Mouse (Mus musculus): ENCODE results near the gene Gns. TPM values are rescaled to one million over a fixed set of nuclear protein-coding genes. Genes with fewer than 3 reads are reported as not detected.
A peak's percentile ranks its signal among the peaks of the same experiment; 100 is the strongest.

Gns gene
- polyA plus RNA-seq, 1 experiment: 48.6 TPM

- H3K4me1 ChIP-seq (ENCODE audit: control insufficient read depth, insufficient read depth, low read length): no peaks in the 10 kb centered on the region; the same call in 1 of the 2 replicates
- H3K27me3 ChIP-seq (ENCODE audit: control insufficient read depth, insufficient read depth, low read length): no peaks in the 10 kb centered on the region
- 94% methylated on average over 3 of the region's 3 CpGs for WGBS
- H3K27ac ChIP-seq (ENCODE audit: insufficient read depth, low read length): no peak overlapping the region
- no peak overlapping the region for H3K4me3 ChIP-seq (replicated peaks; ENCODE audit: insufficient read depth, low read depth, low read length)
- DNase-seq: no peak
- TF ChIP-seq POLR2A (IDR thresholded peaks at IDR 0.05; ENCODE audit: borderline replicate concordance, insufficient read depth, low read length) (no peak), CTCF (IDR thresholded peaks at IDR 0.05; ENCODE audit: borderline replicate concordance, insufficient read depth, low read depth, low read length) (peak; percentile 13; the same call in 1 of the 2 replicates)
Observed at GRCm38 (mm10) chr10:121379387-121379786, 14.5 kb downstream of the Gns start.

- Histone ChIP-seq H3K4me3 (replicated peaks; ENCODE audit: insufficient read depth, low read depth, low read length) (no peak overlapping the region), H3K27me3 (ENCODE audit: control insufficient read depth, insufficient read depth, low read length) (no peaks in the 10 kb centered on the region), H3K4me1 (ENCODE audit: control insufficient read depth, insufficient read depth, low read length) (no peaks in the 10 kb centered on the region; the same call in 1 of the 2 replicates), H3K27ac (ENCODE audit: insufficient read depth, low read length) (no peak overlapping the region)
- DNase-seq: no peak
- no peak for TF ChIP-seq POLR2A (IDR thresholded peaks at IDR 0.05; ENCODE audit: borderline replicate concordance, insufficient read depth, low read length)
- no peak for TF ChIP-seq CTCF (IDR thresholded peaks at IDR 0.05; ENCODE audit: borderline replicate concordance, insufficient read depth, low read depth, low read length)
- WGBS: 92% methylated on average over 18 of the region's 18 CpGs
Observed at GRCm38 (mm10) chr10:121381280-121381679, 16.4 kb downstream of the Gns start.

GRCm38 (mm10) chr10:121384710-121385109 is 19.8 kb downstream of the Gns start:
- DNase-seq: no peak
- TF ChIP-seq POLR2A (IDR thresholded peaks at IDR 0.05; ENCODE audit: borderline replicate concordance, insufficient read depth, low read length): no peak
- no peak for TF ChIP-seq CTCF (IDR thresholded peaks at IDR 0.05; ENCODE audit: borderline replicate concordance, insufficient read depth, low read depth, low read length)
- H3K4me1 ChIP-seq (ENCODE audit: control insufficient read depth, insufficient read depth, low read length): peaks cover 3% of the 10 kb centered on the region
- H3K4me3 ChIP-seq (replicated peaks; ENCODE audit: insufficient read depth, low read depth, low read length): no peak overlapping the region
- H3K27me3 ChIP-seq (ENCODE audit: control insufficient read depth, insufficient read depth, low read length): no peaks in the 10 kb centered on the region
- no peak overlapping the region for H3K27ac ChIP-seq (ENCODE audit: insufficient read depth, low read length)
- 92% methylated on average over 13 of the region's 13 CpGs for WGBS

GRCm38 (mm10) chr10:121385695-121386094 is 20.8 kb downstream of the Gns start:
- 96% methylated on average over 6 of the region's 6 CpGs for WGBS
- TF ChIP-seq CTCF (IDR thresholded peaks at IDR 0.05; ENCODE audit: borderline replicate concordance, insufficient read depth, low read depth, low read length) (no peak), POLR2A (IDR thresholded peaks at IDR 0.05; ENCODE audit: borderline replicate concordance, insufficient read depth, low read length) (no peak)
- Histone ChIP-seq H3K27me3 (ENCODE audit: control insufficient read depth, insufficient read depth, low read length) (no peaks in the 10 kb centered on the region), H3K4me3 (replicated peaks; ENCODE audit: insufficient read depth, low read depth, low read length) (no peak overlapping the region), H3K4me1 (ENCODE audit: control insufficient read depth, insufficient read depth, low read length) (peaks cover 5% of the 10 kb centered on the region), H3K27ac (ENCODE audit: insufficient read depth, low read length) (no peak overlapping the region)
- no peak for DNase-seq

DNA sequence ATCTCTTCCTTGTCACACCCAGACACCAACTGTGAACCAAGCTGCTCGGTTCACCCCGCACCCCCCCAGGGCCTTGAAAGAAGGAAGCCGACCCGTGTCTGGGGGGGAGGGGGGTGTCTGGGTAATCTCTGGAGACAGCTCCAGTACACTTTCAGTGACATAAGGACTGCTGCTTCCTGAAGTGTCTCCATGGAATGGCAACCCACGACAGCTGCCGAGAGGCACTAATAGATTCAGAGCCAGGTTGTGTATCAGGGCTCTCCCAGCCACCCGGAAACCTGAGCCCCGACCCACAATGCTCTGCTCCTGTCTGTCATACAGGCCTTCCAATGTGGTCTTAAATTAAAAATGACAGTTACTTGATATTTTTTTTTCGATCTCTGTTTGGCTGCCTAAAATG is 21.5 kb downstream of the Gns start:
- TF ChIP-seq POLR2A (IDR thresholded peaks at IDR 0.05; ENCODE audit: borderline replicate concordance, insufficient read depth, low read length) (no peak), CTCF (IDR thresholded peaks at IDR 0.05; ENCODE audit: borderline replicate concordance, insufficient read depth, low read depth, low read length) (no peak)
- no peaks in the 10 kb centered on the region for H3K27me3 ChIP-seq (ENCODE audit: control insufficient read depth, insufficient read depth, low read length)
- no peak for DNase-seq
- no peak overlapping the region for H3K27ac ChIP-seq (ENCODE audit: insufficient read depth, low read length)
- H3K4me3 ChIP-seq (replicated peaks; ENCODE audit: insufficient read depth, low read depth, low read length): no peak overlapping the region
- WGBS: 38% methylated on average over 9 of the region's 9 CpGs
- H3K4me1 ChIP-seq (ENCODE audit: control insufficient read depth, insufficient read depth, low read length): peaks cover 10% of the 10 kb centered on the region

DNA sequence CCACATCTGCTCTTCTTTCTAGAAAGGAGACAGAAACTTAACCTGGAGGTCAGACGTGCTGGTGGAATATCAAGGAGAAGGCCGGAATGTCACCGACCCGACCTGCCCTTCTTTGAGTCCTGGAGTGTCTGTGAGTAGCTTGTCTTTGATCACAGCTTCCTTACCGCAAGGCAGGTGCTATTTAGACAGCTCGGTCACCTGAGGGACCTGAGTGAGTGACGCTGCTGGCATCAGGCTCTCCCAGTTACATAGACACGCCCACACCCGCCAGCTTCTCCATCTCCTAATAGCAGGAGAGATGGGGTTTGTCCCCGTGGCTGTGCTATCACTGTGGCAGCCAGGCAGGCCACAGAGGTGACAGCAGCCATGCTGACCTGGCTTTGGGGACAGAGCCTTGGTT is 25.7 kb downstream of the Gns start:
- no peak overlapping the region for H3K27ac ChIP-seq (ENCODE audit: insufficient read depth, low read length)
- H3K4me3 ChIP-seq (replicated peaks; ENCODE audit: insufficient read depth, low read depth, low read length): no peak overlapping the region
- peaks cover 19% of the 10 kb centered on the region for H3K4me1 ChIP-seq (ENCODE audit: control insufficient read depth, insufficient read depth, low read length)
- TF ChIP-seq CTCF (IDR thresholded peaks at IDR 0.05; ENCODE audit: borderline replicate concordance, insufficient read depth, low read depth, low read length) (no peak), POLR2A (IDR thresholded peaks at IDR 0.05; ENCODE audit: borderline replicate concordance, insufficient read depth, low read length) (no peak)
- 87% methylated on average over 10 of the region's 10 CpGs for WGBS
- DNase-seq: no peak
- H3K27me3 ChIP-seq (ENCODE audit: control insufficient read depth, insufficient read depth, low read length): no peaks in the 10 kb centered on the region

- WGBS: 41% methylated on average over 8 of the region's 8 CpGs
- Histone ChIP-seq H3K27ac (ENCODE audit: insufficient read depth, low read length) (peak overlapping the region; percentile 1; the same call in 1 of the 2 replicates), H3K27me3 (ENCODE audit: control insufficient read depth, insufficient read depth, low read length) (no peaks in the 10 kb centered on the region), H3K4me3 (replicated peaks; ENCODE audit: insufficient read depth, low read depth, low read length) (no peak overlapping the region), H3K4me1 (ENCODE audit: control insufficient read depth, insufficient read depth, low read length) (peaks cover 19% of the 10 kb centered on the region)
- peak; percentile 54 to 56 for DNase-seq
- TF ChIP-seq POLR2A (IDR thresholded peaks at IDR 0.05; ENCODE audit: borderline replicate concordance, insufficient read depth, low read length): no peak
Observed at GRCm38 (mm10) chr10:121391901-121392300, 27.0 kb downstream of the Gns start.

DNA sequence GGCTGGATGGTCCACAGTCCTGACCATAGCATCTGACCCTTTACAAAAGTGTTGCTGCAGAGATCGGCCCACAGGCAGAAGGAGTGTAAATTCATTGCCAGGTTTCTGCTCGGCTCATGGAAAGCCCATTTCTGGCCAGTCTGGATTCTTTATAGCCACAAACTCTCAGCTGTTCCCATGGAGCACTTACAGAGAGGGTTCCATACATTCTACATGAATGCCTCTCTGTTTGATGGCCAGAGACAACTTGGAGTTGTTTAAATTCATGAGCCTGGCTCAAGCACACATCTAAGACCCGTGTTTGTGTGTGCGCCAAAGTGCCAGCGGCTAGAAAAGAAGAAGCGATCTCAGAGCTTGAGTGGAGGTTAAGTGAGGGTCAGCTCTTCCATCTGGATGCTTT is 29.4 kb downstream of the Gns start:
- Histone ChIP-seq H3K27me3 (ENCODE audit: control insufficient read depth, insufficient read depth, low read length) (no peaks in the 10 kb centered on the region), H3K27ac (ENCODE audit: insufficient read depth, low read length) (no peak overlapping the region), H3K4me1 (ENCODE audit: control insufficient read depth, insufficient read depth, low read length) (peaks cover 19% of the 10 kb centered on the region), H3K4me3 (replicated peaks; ENCODE audit: insufficient read depth, low read depth, low read length) (no peak overlapping the region)
- DNase-seq: no peak
- TF ChIP-seq CTCF (IDR thresholded peaks at IDR 0.05; ENCODE audit: borderline replicate concordance, insufficient read depth, low read depth, low read length) (no peak), POLR2A (IDR thresholded peaks at IDR 0.05; ENCODE audit: borderline replicate concordance, insufficient read depth, low read length) (no peak)
- WGBS: 54% methylated on average over 6 of the region's 6 CpGs
